In genomic region chr13:110397750-110398149, GRCm38 (mm10) we compare ENCODE assay signal across 8 mouse cellular contexts. TPM values are rescaled to one million over a fixed set of nuclear protein-coding genes. Genes with fewer than 3 reads are reported as not detected.
DNase-seq lines count a peak whose midpoint lies in the region; ATAC-seq and TF ChIP-seq lines count a peak whose summit lies in the region.

No protein-coding gene starts in this region.

- H3K36me3 ChIP-seq in heart, adult 2 months (ENCODE audit: control insufficient read depth, insufficient read depth, low read length): peaks cover 28% of the 10 kb centered on the region
- peaks cover 48% of the 10 kb centered on the region for H3K36me3 ChIP-seq in intestine, embryonic 14.5 days (ENCODE audit: control insufficient read depth, insufficient read depth, low read length)
- peaks cover 39% of the 10 kb centered on the region for H3K36me3 ChIP-seq in midbrain, embryonic 10.5 days

- H3K4me3 ChIP-seq in heart, adult 2 months: peak overlapping the region; percentile 38
- H3K4me3 ChIP-seq in cortical plate, adult 2 months (ENCODE audit: insufficient read depth, low read length): peak overlapping the region; percentile 96
- H3K4me3 ChIP-seq in intestine, embryonic 14.5 days (ENCODE audit: low read depth, low read length): peak overlapping the region; percentile 73
- H3K4me3 ChIP-seq in midbrain, embryonic 10.5 days: peak overlapping the region; percentile 9; the same call in 1 of the 2 replicates

- no peak for TF ChIP-seq EP300 in heart, adult 2 months (IDR thresholded peaks at IDR 0.05; ENCODE audit: insufficient read depth, low read depth, low read length)

- peak overlapping the region; percentile 50 for H3K9ac ChIP-seq in heart, adult 2 months (ENCODE audit: low read depth, low read length)
- H3K9ac ChIP-seq in intestine, embryonic 14.5 days (ENCODE audit: low read length): no peak overlapping the region

- WGBS in heart, adult 2 months: 45% methylated on average over 8 of the region's 8 CpGs
- 83% methylated on average over 8 of the region's 8 CpGs for WGBS in intestine, embryonic 14.5 days
- WGBS in midbrain, embryonic 10.5 days: 91% methylated on average over 8 of the region's 8 CpGs

- intact Hi-C loops in heart, adult 2 months (cut with DNase I): loop anchor here (2.0 to 5.0 kb wide), 3 partner anchors 140 to 300 kb away; no protein-coding TSS in a partner anchor

- H3K79me2 ChIP-seq in heart, adult 2 months (replicated peaks; ENCODE audit: control insufficient read depth, insufficient read depth, low read length): no peaks in the 10 kb centered on the region

- TF ChIP-seq POLR2A in heart, adult 2 months (IDR thresholded peaks at IDR 0.05; ENCODE audit: insufficient read depth, low read depth, low read length): no peak
- TF ChIP-seq POLR2A in cortical plate, adult 2 months (IDR thresholded peaks at IDR 0.05; ENCODE audit: extremely low read depth, insufficient read depth, low read length): no peak

- peak overlapping the region; percentile 72 for H3K27ac ChIP-seq in heart, adult 2 months
- no peak overlapping the region for H3K27ac ChIP-seq in cortical plate, adult 2 months (ENCODE audit: insufficient read depth, low read length)
- H3K27ac ChIP-seq in intestine, embryonic 14.5 days (ENCODE audit: low read depth): no peak overlapping the region
- H3K27ac ChIP-seq in midbrain, embryonic 10.5 days (replicated peaks): no peak overlapping the region

- ATAC-seq in intestine, embryonic 14.5 days (replicated peaks; ENCODE audit: low FRiP score, low TSS enrichment, low read depth): no peak
- no peak for ATAC-seq in cerebellum, adult (ENCODE audit: insufficient number of reproducible peaks, low FRiP score, low TSS enrichment)

- TF ChIP-seq CTCF in heart, adult 2 months (IDR thresholded peaks at IDR 0.05): no peak
- TF ChIP-seq CTCF in cortical plate, adult 2 months (IDR thresholded peaks at IDR 0.05; ENCODE audit: extremely low read depth, insufficient read depth, low read length): no peak

- H3K27me3 ChIP-seq in heart, adult 2 months (ENCODE audit: control insufficient read depth, insufficient read depth, low read length): no peaks in the 10 kb centered on the region
- H3K27me3 ChIP-seq in intestine, embryonic 14.5 days (replicated peaks; ENCODE audit: control insufficient read depth, insufficient read depth, low read length): no peaks in the 10 kb centered on the region
- H3K27me3 ChIP-seq in midbrain, embryonic 10.5 days (ENCODE audit: low read depth, poor library complexity, severe bottlenecking): peaks cover 46% of the 10 kb centered on the region

- DNase-seq in heart, adult 2 months: peak; percentile 10 to 25
- no peak for DNase-seq in heart, adult 11 months
- DNase-seq in intestine, embryonic 14.5 days (ENCODE audit: low spot score): no peak
- no peak for DNase-seq in midbrain, embryonic 10.5 days (ENCODE audit: low spot score)
- DNase-seq in ovary, postnatal 10 days (ENCODE audit: low spot score): no peak
- no peak for DNase-seq in frontal cortex, postnatal 10 days (ENCODE audit: low spot score in 2 of 2)

- 0 out of 2 replicates have a peak, but pooled peaks cover 3% of the 10 kb centered on the region for H3K9me3 ChIP-seq in intestine, embryonic 14.5 days (ENCODE audit: control insufficient read depth, low read length)
- H3K9me3 ChIP-seq in midbrain, embryonic 10.5 days (replicated peaks): no peaks in the 10 kb centered on the region

- H3K4me1 ChIP-seq in heart, adult 2 months (ENCODE audit: control insufficient read depth, insufficient read depth, low read length): peaks cover 3% of the 10 kb centered on the region; the same call in 1 of the 2 replicates
- H3K4me1 ChIP-seq in cortical plate, adult 2 months (ENCODE audit: control insufficient read depth, insufficient read depth, low read length): no peaks in the 10 kb centered on the region
- no peaks in the 10 kb centered on the region; the same call in none of the 2 replicates for H3K4me1 ChIP-seq in intestine, embryonic 14.5 days (replicated peaks; ENCODE audit: control insufficient read depth, insufficient read depth, low read length)
- H3K4me1 ChIP-seq in midbrain, embryonic 10.5 days: peaks cover 31% of the 10 kb centered on the region

- peak overlapping the region; percentile 65 for H3K4me2 ChIP-seq in intestine, embryonic 14.5 days (ENCODE audit: low read length)

RNA-seq across cellular contexts. Expression of gene Plk2, which starts 2.9 kb away (rescaled TPM):
- 10 to 100 TPM; 14.8 to 23.8 TPM for total RNA-seq in heart, adult 2 months (2021)
- 11.0 and 17.3 TPM in 2 replicates for polyA plus RNA-seq in heart, adult 2 months (2012; rRNA removed)
- 108 and 110 TPM in 2 replicates for polyA plus RNA-seq in cortical plate, adult 2 months (2012; rRNA removed)
- polyA plus RNA-seq in intestine, embryonic 14.5 days (2014; fragmentation: Nextera tagmentation; extraction: Ambion mirVana): 74.4 and 80.1 TPM in 2 replicates
- polyA plus RNA-seq in midbrain, embryonic 10.5 days (2016; fragmentation: Nextera tagmentation; extraction: Ambion mirVana): 40.5 and 51.0 TPM in 2 replicates

RNA-seq across cellular contexts. Expression of gene Gapt, which starts 40.8 kb away (rescaled TPM):
- total RNA-seq in heart, adult 2 months (2021): under 1 TPM in 1 of 2 experiments, not detected in 1; 0.18 TPM
- 0.39 and 0.53 TPM in 2 replicates for polyA plus RNA-seq in heart, adult 2 months (2012; rRNA removed)
- 0.04 TPM in 1 of 2 replicates, not detected in the other for polyA plus RNA-seq in cortical plate, adult 2 months (2012; rRNA removed)
- polyA plus RNA-seq in intestine, embryonic 14.5 days (2014; fragmentation: Nextera tagmentation; extraction: Ambion mirVana): 0.23 and 0.49 TPM in 2 replicates
- 0.10 and 0.22 TPM in 2 replicates for polyA plus RNA-seq in midbrain, embryonic 10.5 days (2016; fragmentation: Nextera tagmentation; extraction: Ambion mirVana)

Comparison
In these comparisons a context has a peak if more than half of its experiments do, and no peak if none do; other contexts are left out.
1. DNase-seq: peak in heart, adult 2 months (2 of 2); none in heart, adult 11 months (single experiment), intestine, embryonic 14.5 days (single experiment), midbrain, embryonic 10.5 days (single experiment), ovary, postnatal 10 days (single experiment) and frontal cortex, postnatal 10 days (0 of 2).
2. H3K4me3 ChIP-seq: peak in every context shown above with its lines; median percentile 96 in cortical plate, adult 2 months; 73 in intestine, embryonic 14.5 days; 38 in heart, adult 2 months; 9 in midbrain, embryonic 10.5 days.